Mouse (Mus musculus) megakaryocyte, embryonic 14.5 days (primary cell): ENCODE measurements around the gene Theg.

Experiments
- FLI1 ChIP-seq: IDR thresholded peaks from 2 replicates; pipeline ENCODE4 v1.6.1; 2012; ENCODE audit warnings: low read length, inconsistent platforms, mixed read lengths
- GATA1 ChIP-seq: IDR thresholded peaks from 3 replicates; pipeline ENCODE4 v1.6.1; 2012; ENCODE audit warnings: mixed read lengths, low read length, inconsistent platforms, borderline replicate concordance

GRCm38 (mm10) chr10:79553176-79553575, 34.0 kb downstream of the Theg start:
- no peak for TF ChIP-seq GATA1
- no peak for TF ChIP-seq FLI1
